21 mouse cellular contexts compared by ENCODE assay signal in genomic region chr1:146967993-146968392, GRCm38 (mm10).
"Had no signal": no experiment of that assay in that cellular context is flagged by ENCODE, and none has a peak within 500 bp of the region (broad histone marks: within the 10 kb centered on the region; RNA-seq: fewer than 3 reads in every experiment).

No protein-coding gene starts in this region.

- H3K27ac ChIP-seq: liver, embryonic 12.5 days; liver, embryonic 14.5 days; lung, embryonic 15.5 days; midbrain, embryonic 10.5 days; midbrain, embryonic 12.5 days; neural tube, embryonic 13.5 days; stomach, embryonic 15.5 days; stomach, postnatal 0 days had no signal

- H3K9ac ChIP-seq: liver, embryonic 12.5 days; liver, embryonic 14.5 days; lung, embryonic 15.5 days; midbrain, embryonic 12.5 days; neural tube, embryonic 13.5 days; stomach, embryonic 15.5 days had no signal

- ATAC-seq: liver, embryonic 12.5 days; lung, postnatal 0 days; midbrain, embryonic 16.5 days had no signal

- H3K4me3 ChIP-seq: liver, embryonic 12.5 days; lung, embryonic 15.5 days; midbrain, embryonic 10.5 days; midbrain, embryonic 12.5 days; myocyte; neural tube, embryonic 13.5 days; stomach, embryonic 15.5 days had no signal

- H3K4me2 ChIP-seq: liver, embryonic 12.5 days; lung, embryonic 15.5 days; midbrain, embryonic 12.5 days; neural tube, embryonic 13.5 days; stomach, embryonic 15.5 days had no signal

- H3K27me3 ChIP-seq: liver, embryonic 12.5 days; lung, embryonic 15.5 days; midbrain, embryonic 12.5 days; neural tube, embryonic 13.5 days; stomach, embryonic 15.5 days had no signal

- H3K4me1 ChIP-seq: liver, embryonic 12.5 days; lung, embryonic 15.5 days; midbrain, embryonic 10.5 days; midbrain, embryonic 12.5 days; neural tube, embryonic 13.5 days; stomach, embryonic 15.5 days had no signal

- H3K36me3 ChIP-seq: liver, embryonic 12.5 days; lung, embryonic 15.5 days; midbrain, embryonic 10.5 days; midbrain, embryonic 12.5 days; neural tube, embryonic 13.5 days; stomach, embryonic 15.5 days had no signal

- DNase-seq: lung, adult 2 months; lung, postnatal 14 days; lung, postnatal 36 days; midbrain, embryonic 14.5 days; right cerebral cortex, postnatal 25 days; right cerebral cortex, postnatal 4 days; spleen, adult 18-20 months; thymus, adult 2 months; thymus, postnatal 25 days; thymus, postnatal 4 days had no signal

- H3K9me3 ChIP-seq: liver, embryonic 12.5 days; lung, embryonic 15.5 days; midbrain, embryonic 10.5 days; midbrain, embryonic 12.5 days; neural tube, embryonic 13.5 days; stomach, embryonic 15.5 days had no signal
